In genomic region chr3:58413671-58414070, GRCm38 (mm10) we compare ENCODE assay signal across 8 mouse cellular contexts. TPM values are rescaled to one million over a fixed set of nuclear protein-coding genes. Genes with fewer than 3 reads are reported as not detected.
DNase-seq lines count a peak whose midpoint lies in the region; ATAC-seq and TF ChIP-seq lines count a peak whose summit lies in the region.

No protein-coding gene starts in this region.

- no peak for DNase-seq in heart, adult 18-20 months
- no peak for DNase-seq in MN1 (ENCODE audit: low spot score)
- DNase-seq in right cerebral cortex, adult 2 months (ENCODE audit: low spot score in 2 of 2) = no peak
- no peak for DNase-seq in gastrocnemius, postnatal 25 days

- peaks cover 5% of the 10 kb centered on the region for H3K4me1 ChIP-seq in heart, embryonic 13.5 days
- peaks cover 28% of the 10 kb centered on the region for H3K4me1 ChIP-seq in E14TG2a.4 (replicated peaks; ENCODE audit: low read depth, low read length)
- H3K4me1 ChIP-seq in forebrain, embryonic 16.5 days (replicated peaks; ENCODE audit: control insufficient read depth, insufficient read depth, low read length) = peaks cover 9% of the 10 kb centered on the region

- H3K4me2 ChIP-seq in heart, embryonic 13.5 days = peak overlapping the region; percentile 88
- peak overlapping the region; percentile 63 for H3K4me2 ChIP-seq in forebrain, embryonic 16.5 days (ENCODE audit: low read length)

- no peak for TF ChIP-seq CTCF in E14TG2a.4 (conservative IDR thresholded peaks at IDR 0.05; ENCODE audit: low read length)

- H3K27ac ChIP-seq in heart, embryonic 13.5 days (replicated peaks) = peak overlapping the region; percentile 100
- H3K27ac ChIP-seq in forebrain, embryonic 16.5 days (ENCODE audit: low read length) = no peak overlapping the region
- peak overlapping the region; percentile 85 for H3K27ac ChIP-seq in macrophage

- peaks cover 12% of the 10 kb centered on the region for H3K36me3 ChIP-seq in heart, embryonic 13.5 days
- peaks cover 16% of the 10 kb centered on the region for H3K36me3 ChIP-seq in E14TG2a.4 (ENCODE audit: insufficient read depth, low read length)
- H3K36me3 ChIP-seq in forebrain, embryonic 16.5 days (ENCODE audit: control insufficient read depth, insufficient read depth) = no peaks in the 10 kb centered on the region
- no peaks in the 10 kb centered on the region for H3K36me3 ChIP-seq in macrophage (ENCODE audit: inconsistent target)

- H3K27me3 ChIP-seq in heart, embryonic 13.5 days (replicated peaks) = no peaks in the 10 kb centered on the region
- H3K27me3 ChIP-seq in E14TG2a.4 (ENCODE audit: insufficient read depth, low read length) = peaks cover 10% of the 10 kb centered on the region
- H3K27me3 ChIP-seq in forebrain, embryonic 16.5 days (replicated peaks; ENCODE audit: control insufficient read depth, insufficient read depth, low read length) = no peaks in the 10 kb centered on the region

- no peak for ATAC-seq in heart, embryonic 13.5 days (ENCODE audit: extremely low read depth, insufficient number of reproducible peaks, low FRiP score, low TSS enrichment)
- ATAC-seq in forebrain, embryonic 16.5 days = no peak

- H3K79me2 ChIP-seq in macrophage (ENCODE audit: inconsistent target) = peaks cover 31% of the 10 kb centered on the region

- no peaks in the 10 kb centered on the region for H3K9me3 ChIP-seq in heart, embryonic 13.5 days
- no peaks in the 10 kb centered on the region for H3K9me3 ChIP-seq in E14TG2a.4 (ENCODE audit: low read length)
- H3K9me3 ChIP-seq in forebrain, embryonic 16.5 days (ENCODE audit: control insufficient read depth, low read length) = no peaks in the 10 kb centered on the region

- peak overlapping the region; percentile 100 for H3K9ac ChIP-seq in heart, embryonic 13.5 days
- H3K9ac ChIP-seq in forebrain, embryonic 16.5 days (replicated peaks; ENCODE audit: low read depth, low read length) = no peak overlapping the region; the same call in 1 of the 2 replicates

- WGBS in heart, embryonic 13.5 days = 39% methylated on average over 5 of the region's 5 CpGs
- 48% methylated on average over 5 of the region's 5 CpGs for WGBS in forebrain, embryonic 16.5 days
- WGBS in macrophage (ENCODE audit: missing documents) = 33% methylated on average over 5 of the region's 5 CpGs

- H3K4me3 ChIP-seq in heart, embryonic 13.5 days = peak overlapping the region; percentile 78
- H3K4me3 ChIP-seq in E14TG2a.4 (replicated peaks; ENCODE audit: low read length) (peak overlapping the region; percentile 92), macrophage (ENCODE audit: inconsistent target) (peak overlapping the region; percentile 67)
- peak overlapping the region; percentile 100 for H3K4me3 ChIP-seq in forebrain, embryonic 16.5 days (replicated peaks; ENCODE audit: low read length)

RNA-seq across cellular contexts. Expression of gene Tsc22d2, which starts 0.8 kb away (rescaled TPM):
- 10.6 and 10.9 TPM in 2 replicates for polyA plus RNA-seq in heart, embryonic 13.5 days (2015; fragmentation: Nextera tagmentation; extraction: Ambion mirVana)
- 10 to 100 TPM; 20.1 to 21.5 TPM for total RNA-seq in heart, adult 18-20 months (2021)
- polyA plus RNA-seq in forebrain, embryonic 16.5 days (2015; fragmentation: Nextera tagmentation; extraction: Ambion mirVana) = 8.1 and 8.7 TPM in 2 replicates
- 100 to 1,000 TPM in 13 of 26 experiments, 10 to 100 TPM in 13; 54.0 to 189 (median 98.6) TPM for total RNA-seq in macrophage (2018; cell fraction: chromatin; rRNA removed)
- total RNA-seq in macrophage (2018; cell fraction: cytosol; rRNA removed) = 10 to 100 TPM; 18.4 to 31.3 (median 23.8) TPM
- total RNA-seq in macrophage (2018; cell fraction: nucleus; rRNA removed) = 100 to 1,000 TPM in 2 of 26 experiments, 10 to 100 TPM in 24; 44.9 to 106 (median 77.7) TPM
- polyA plus RNA-seq in macrophage (2018) = 9.6 to 15.9 TPM (median 10.7 TPM) in 3 replicates
- total RNA-seq in gastrocnemius, postnatal 25 days (2021) = 10 to 100 TPM; 19.6 to 20.5 TPM
